Mouse (Mus musculus): ENCODE results near the gene Enox1. TPM values are rescaled to one million over a fixed set of nuclear protein-coding genes. Genes with fewer than 3 reads are reported as not detected.

Enox1 gene
- polyA plus RNA-seq, 1 experiment from 2014 or later, result 6.6 TPM

GRCm38 (mm10) chr14:77718814-77719213 is 562.3 kb downstream of the Enox1 start:
- ATAC-seq (replicated peaks; ENCODE audit: low FRiP score, low read depth), result no peak
- H3K27ac ChIP-seq, result no peak overlapping the region
- H3K4me2 ChIP-seq (ENCODE audit: low read length), result no peak overlapping the region
- no peak for DNase-seq (ENCODE audit: low spot score)
- no peaks in the 10 kb centered on the region for H3K36me3 ChIP-seq (ENCODE audit: insufficient read depth, low read length)
- no peaks in the 10 kb centered on the region for H3K27me3 ChIP-seq (ENCODE audit: insufficient read depth, low read length)
- H3K4me3 ChIP-seq (replicated peaks; ENCODE audit: low read depth, low read length), result no peak overlapping the region
- no peaks in the 10 kb centered on the region for H3K9me3 ChIP-seq (replicated peaks; ENCODE audit: low read length)
- TF ChIP-seq CTCF (IDR thresholded peaks at IDR 0.05; ENCODE audit: low read depth), result no peak
- 69% methylated on average over 8 of the region's 8 CpGs for WGBS
- no peaks in the 10 kb centered on the region for H3K4me1 ChIP-seq (replicated peaks; ENCODE audit: insufficient read depth, low read length)
- H3K9ac ChIP-seq (ENCODE audit: low read depth, low read length), result no peak overlapping the region

GRCm38 (mm10) chr14:77738056-77738455 is 581.5 kb downstream of the Enox1 start:
- Histone ChIP-seq H3K4me2 (ENCODE audit: low read length) (no peak overlapping the region), H3K27me3 (ENCODE audit: insufficient read depth, low read length) (no peaks in the 10 kb centered on the region), H3K36me3 (ENCODE audit: insufficient read depth, low read length) (no peaks in the 10 kb centered on the region), H3K27ac (no peak overlapping the region), H3K9ac (ENCODE audit: low read depth, low read length) (no peak overlapping the region), H3K4me1 (replicated peaks; ENCODE audit: insufficient read depth, low read length) (no peaks in the 10 kb centered on the region), H3K4me3 (replicated peaks; ENCODE audit: low read depth, low read length) (no peak overlapping the region), H3K9me3 (replicated peaks; ENCODE audit: low read length) (no peaks in the 10 kb centered on the region)
- no peak for DNase-seq (ENCODE audit: low spot score)
- no peak for ATAC-seq (replicated peaks; ENCODE audit: low FRiP score, low read depth)
- 63% methylated on average over 3 of the region's 3 CpGs for WGBS
- no peak for TF ChIP-seq CTCF (IDR thresholded peaks at IDR 0.05; ENCODE audit: low read depth)

GRCm38 (mm10) chr14:77738751-77739365 is 582.3 kb downstream of the Enox1 start:
- 84% methylated on average over 7 of the region's 7 CpGs for WGBS
- no peak for TF ChIP-seq CTCF (IDR thresholded peaks at IDR 0.05; ENCODE audit: low read depth)
- Histone ChIP-seq H3K4me1 (replicated peaks; ENCODE audit: insufficient read depth, low read length) (no peaks in the 10 kb centered on the region), H3K36me3 (ENCODE audit: insufficient read depth, low read length) (no peaks in the 10 kb centered on the region), H3K4me2 (ENCODE audit: low read length) (no peak overlapping the region), H3K4me3 (replicated peaks; ENCODE audit: low read depth, low read length) (no peak overlapping the region), H3K27ac (no peak overlapping the region), H3K27me3 (ENCODE audit: insufficient read depth, low read length) (no peaks in the 10 kb centered on the region), H3K9me3 (replicated peaks; ENCODE audit: low read length) (no peaks in the 10 kb centered on the region), H3K9ac (ENCODE audit: low read depth, low read length) (no peak overlapping the region)
- ATAC-seq (replicated peaks; ENCODE audit: low FRiP score, low read depth) (no peak), DNase-seq (ENCODE audit: low spot score) (no peak)

DNA sequence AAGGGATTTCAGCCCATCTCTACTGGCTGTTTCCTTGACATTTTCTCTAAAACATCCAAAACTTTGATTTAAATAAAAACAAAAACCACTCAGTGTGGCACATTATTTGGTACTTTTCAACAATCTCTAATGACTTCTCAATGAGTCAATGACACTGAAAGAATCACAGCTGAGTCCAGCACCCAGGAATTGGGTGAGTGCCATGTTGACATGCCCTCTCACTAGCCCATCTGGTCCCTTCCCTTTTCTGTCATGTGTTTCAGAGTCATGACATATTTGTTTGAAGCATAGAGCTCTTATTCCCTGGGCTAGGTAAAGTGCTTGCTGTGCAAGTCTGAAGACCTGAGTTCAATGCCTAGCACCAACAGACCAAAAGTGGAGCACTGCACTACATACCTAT is 582.8 kb downstream of the Enox1 start:
- H3K9me3 ChIP-seq (replicated peaks; ENCODE audit: low read length), result no peaks in the 10 kb centered on the region
- H3K4me2 ChIP-seq (ENCODE audit: low read length), result no peak overlapping the region
- no peak overlapping the region for H3K4me3 ChIP-seq (replicated peaks; ENCODE audit: low read depth, low read length)
- no peak for TF ChIP-seq CTCF (IDR thresholded peaks at IDR 0.05; ENCODE audit: low read depth)
- no peaks in the 10 kb centered on the region for H3K27me3 ChIP-seq (ENCODE audit: insufficient read depth, low read length)
- ATAC-seq (replicated peaks; ENCODE audit: low FRiP score, low read depth) (no peak), DNase-seq (ENCODE audit: low spot score) (no peak)
- no peak overlapping the region for H3K9ac ChIP-seq (ENCODE audit: low read depth, low read length)
- H3K27ac ChIP-seq, result no peak overlapping the region
- no peaks in the 10 kb centered on the region for H3K4me1 ChIP-seq (replicated peaks; ENCODE audit: insufficient read depth, low read length)
- H3K36me3 ChIP-seq (ENCODE audit: insufficient read depth, low read length), result no peaks in the 10 kb centered on the region

DNA sequence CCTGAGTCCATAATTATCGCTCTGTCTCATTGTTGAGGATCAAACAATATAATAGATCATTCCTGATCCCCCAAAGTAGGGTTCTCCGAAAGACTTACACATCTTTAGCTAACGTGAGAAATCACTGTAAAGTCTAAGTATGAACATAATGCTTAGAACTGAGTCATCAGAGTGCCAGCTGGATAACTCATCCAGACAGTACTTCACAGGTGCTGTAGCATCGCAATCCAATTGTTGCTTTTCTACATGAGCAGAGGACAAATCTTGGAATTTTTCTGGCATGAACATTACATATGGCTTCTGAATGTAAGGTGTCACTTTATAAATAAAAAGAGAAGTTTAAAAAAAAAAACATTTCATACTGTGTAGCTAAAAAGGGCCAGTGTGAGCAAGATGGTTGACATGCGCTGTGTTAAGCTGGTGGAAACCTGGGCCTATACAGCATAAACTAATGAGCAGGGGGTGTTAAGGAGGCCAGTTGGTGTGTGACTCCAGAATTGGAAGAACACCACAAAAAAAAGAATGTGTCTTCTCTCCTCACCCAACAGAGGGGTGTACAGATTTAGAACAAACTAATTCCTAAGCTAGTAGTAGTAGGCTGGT is 588.2 kb downstream of the Enox1 start:
- no peak for ATAC-seq (replicated peaks; ENCODE audit: low FRiP score, low read depth)
- no peaks in the 10 kb centered on the region for H3K4me1 ChIP-seq (replicated peaks; ENCODE audit: insufficient read depth, low read length)
- H3K9ac ChIP-seq (ENCODE audit: low read depth, low read length), result no peak overlapping the region
- TF ChIP-seq CTCF (IDR thresholded peaks at IDR 0.05; ENCODE audit: low read depth), result no peak
- no peak overlapping the region for H3K4me2 ChIP-seq (ENCODE audit: low read length)
- H3K27ac ChIP-seq, result no peak overlapping the region
- H3K4me3 ChIP-seq (replicated peaks; ENCODE audit: low read depth, low read length), result no peak overlapping the region
- H3K9me3 ChIP-seq (replicated peaks; ENCODE audit: low read length), result no peaks in the 10 kb centered on the region
- WGBS, result 91% methylated on average over 5 of the region's 5 CpGs
- H3K27me3 ChIP-seq (ENCODE audit: insufficient read depth, low read length), result no peaks in the 10 kb centered on the region
- H3K36me3 ChIP-seq (ENCODE audit: insufficient read depth, low read length), result no peaks in the 10 kb centered on the region
- DNase-seq (ENCODE audit: low spot score), result no peak

- TF ChIP-seq CTCF (IDR thresholded peaks at IDR 0.05; ENCODE audit: low read depth), result no peak
- Histone ChIP-seq H3K9me3 (replicated peaks; ENCODE audit: low read length) (no peaks in the 10 kb centered on the region), H3K4me2 (ENCODE audit: low read length) (no peak overlapping the region), H3K4me1 (replicated peaks; ENCODE audit: insufficient read depth, low read length) (no peaks in the 10 kb centered on the region), H3K27me3 (ENCODE audit: insufficient read depth, low read length) (no peaks in the 10 kb centered on the region), H3K36me3 (ENCODE audit: insufficient read depth, low read length) (no peaks in the 10 kb centered on the region), H3K4me3 (replicated peaks; ENCODE audit: low read depth, low read length) (no peak overlapping the region), H3K27ac (no peak overlapping the region), H3K9ac (ENCODE audit: low read depth, low read length) (no peak overlapping the region)
- no peak for ATAC-seq (replicated peaks; ENCODE audit: low FRiP score, low read depth)
- DNase-seq (ENCODE audit: low spot score), result no peak
These were observed 592.4 kb downstream of the Enox1 start for GRCm38 (mm10) chr14:77748920-77749319.

Other genes starting within 250 kb of the Enox1 start
- 2.3 and 2.6 TPM in 2 replicates for gene Ccdc122, start 120.0 kb upstream of the Enox1 start, polyA plus RNA-seq (2015; fragmentation: Nextera tagmentation; extraction: Ambion mirVana)
- 5.5 and 5.8 TPM in 2 replicates for gene Lacc1, start 119.9 kb upstream of the Enox1 start, polyA plus RNA-seq (2015; fragmentation: Nextera tagmentation; extraction: Ambion mirVana)

Measured in kidney, postnatal 0 days (tissue).